Mouse (Mus musculus): Measurements from ENCODE around the gene Samm50.
"Not testable (repeated sequence)": the region's sequence is repeated elsewhere in the genome, so short reads cannot be mapped to it uniquely, and the experiment has no call there.

Samm50 gene

DNA sequence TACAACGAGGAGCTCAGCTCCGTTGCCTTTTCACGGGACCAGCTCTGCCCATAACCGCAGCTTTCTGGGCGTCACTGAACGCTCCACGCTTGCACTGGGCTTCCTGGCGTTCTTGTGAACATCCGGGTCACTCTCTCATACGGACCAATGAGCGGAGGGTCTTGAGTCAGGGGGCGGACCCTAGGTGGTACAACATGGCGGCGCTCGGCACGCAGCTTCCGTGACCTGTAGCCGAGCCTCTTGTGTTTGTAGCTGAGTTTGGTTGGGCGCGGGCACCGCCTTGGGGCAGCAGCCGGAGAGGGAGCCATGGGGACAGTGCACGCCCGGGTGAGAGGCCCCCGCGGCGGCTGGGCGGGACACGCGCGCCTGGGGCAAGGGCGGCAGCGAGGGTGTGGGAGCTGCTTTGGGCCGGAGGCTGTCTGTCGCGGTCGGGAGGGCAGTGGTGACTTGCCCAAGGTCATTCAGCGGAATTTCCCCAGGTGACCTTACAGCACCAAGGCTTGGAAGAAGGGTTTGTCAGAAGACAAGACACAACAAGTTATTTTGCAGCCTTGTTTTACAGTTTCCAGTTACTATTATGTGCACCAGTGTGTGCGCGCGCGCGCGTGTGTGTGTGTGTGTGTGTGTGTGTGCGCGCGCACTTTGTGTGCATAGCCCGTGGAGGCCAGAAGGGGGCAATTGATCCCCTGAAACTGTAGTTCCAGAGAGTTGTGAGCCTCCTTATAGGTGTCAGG lies at the start of gene Samm50:
Gene Samm50 (plus strand): TSS at position 184 of the 734 bp plus-strand sequence.
- peak; percentile 87 for DNase-seq

DNA sequence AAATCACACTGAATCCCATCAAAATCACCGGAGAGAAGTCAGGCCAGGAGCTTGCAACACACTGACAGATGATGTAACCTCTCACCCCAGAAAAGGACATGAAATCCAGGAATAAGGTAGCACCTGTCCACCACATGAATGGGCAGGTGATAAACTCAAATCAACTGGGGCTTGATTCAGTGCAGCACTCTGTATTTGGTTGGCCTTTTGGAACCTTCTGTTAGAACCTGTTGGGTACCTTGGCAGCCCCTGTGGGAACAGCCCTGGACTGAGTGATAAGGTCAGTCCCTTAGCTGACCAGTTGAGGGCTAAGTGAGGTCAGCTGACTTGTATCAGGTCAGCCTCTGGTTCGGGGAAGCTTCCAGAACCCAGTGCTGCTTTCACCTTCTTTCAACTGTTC lies 35.9 kb upstream of the Samm50 start:
- no peak for DNase-seq

DNA sequence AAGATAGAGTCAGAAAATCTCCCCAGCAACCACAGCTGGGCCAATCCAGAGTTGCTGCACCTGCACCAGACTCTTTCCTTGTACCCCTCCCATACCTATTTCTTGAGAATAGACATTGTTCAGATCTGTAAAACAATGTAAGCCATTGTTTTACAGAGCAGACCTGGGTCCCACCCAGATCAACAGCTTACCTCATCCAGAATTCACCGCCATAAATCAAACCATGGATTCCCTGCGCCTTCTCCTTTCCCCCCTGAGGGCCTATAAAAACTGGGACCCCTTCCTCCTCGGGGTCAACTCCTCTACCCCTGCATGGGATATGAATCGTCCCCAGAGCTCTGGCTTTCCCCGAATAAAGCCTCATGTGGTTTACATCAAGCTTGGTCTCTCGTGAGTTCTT lies 34.5 kb upstream of the Samm50 start:
- not testable (repeated sequence) for DNase-seq

DNA sequence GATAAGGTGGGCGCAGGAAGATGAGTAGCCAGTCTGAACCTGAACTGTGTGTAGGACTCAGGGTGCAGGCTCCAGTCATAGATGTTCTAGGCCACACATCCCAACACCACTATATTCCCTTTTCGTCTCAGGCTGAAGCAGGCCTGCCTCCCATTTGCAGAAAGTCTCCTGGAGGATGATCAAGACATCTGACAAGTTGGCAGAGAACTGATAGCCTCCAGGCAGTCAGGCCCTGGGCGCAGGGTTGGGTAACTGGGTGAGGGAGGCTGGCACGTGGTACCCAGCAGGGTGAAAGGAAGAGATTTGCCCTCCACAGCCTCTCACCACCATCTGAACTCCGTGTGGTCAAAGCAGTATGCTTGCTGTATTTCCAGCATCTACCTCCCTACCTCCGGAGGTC lies 30.2 kb upstream of the Samm50 start:
- no peak for DNase-seq

GRCm38 (mm10) chr15:84166818-84167217 lies 25.2 kb upstream of the Samm50 start:
- peak; percentile 21 for DNase-seq

GRCm38 (mm10) chr15:84167600-84167999 lies 24.4 kb upstream of the Samm50 start, which contains the start of gene Pnpla3:
Pnpla3 (plus strand) TSS chr15:84167837.
- DNase-seq = peak; percentile 97

DNA sequence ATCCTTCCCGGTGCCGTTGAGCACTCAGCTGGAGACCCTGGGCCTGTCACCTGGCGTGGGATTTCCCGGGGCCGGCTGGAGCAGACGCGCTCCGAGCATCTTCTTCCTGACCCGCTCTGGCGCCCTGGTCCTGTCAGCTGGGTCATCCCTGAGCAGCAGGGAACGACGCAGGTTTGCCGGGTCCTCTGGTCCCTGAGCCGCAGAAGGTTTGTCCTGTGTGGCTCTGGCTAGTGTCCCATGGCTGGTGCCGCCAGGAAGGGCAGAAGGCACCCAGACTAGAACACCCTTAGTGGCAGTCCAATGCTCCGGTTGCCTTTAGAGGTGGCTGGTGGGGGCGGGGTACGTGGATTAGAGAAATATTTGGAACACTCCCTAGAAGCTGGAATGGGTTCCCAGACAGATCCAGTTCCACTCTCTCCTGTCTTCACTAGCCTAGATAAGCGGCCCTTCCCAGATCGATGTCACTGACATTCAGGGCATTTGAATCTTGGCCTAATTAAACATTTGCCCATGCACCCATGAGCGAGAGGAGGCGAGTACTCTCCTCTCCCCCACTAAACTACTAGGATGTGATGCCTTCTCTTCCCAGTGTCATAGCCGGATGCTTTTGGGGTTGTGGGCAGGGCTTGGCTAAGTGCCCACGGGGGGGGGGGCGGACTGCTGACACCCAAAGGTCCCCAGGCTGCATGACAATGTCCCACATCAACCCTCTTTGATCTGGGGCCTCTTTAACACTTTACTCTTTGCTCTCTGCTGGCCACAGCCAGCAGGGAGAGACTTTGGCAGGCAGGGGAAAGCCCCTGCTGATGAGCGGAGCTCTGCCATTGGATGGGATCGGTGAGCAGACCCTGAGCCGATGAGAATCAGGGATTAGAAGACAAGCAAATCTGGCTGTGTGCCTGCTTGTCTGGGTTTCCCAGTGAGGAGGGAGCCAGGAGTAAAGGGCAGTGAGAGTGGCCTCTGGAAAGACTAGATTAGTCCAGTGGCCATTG lies 23.6 kb upstream of the Samm50 start:
- peak; percentile 60 for DNase-seq

DNA sequence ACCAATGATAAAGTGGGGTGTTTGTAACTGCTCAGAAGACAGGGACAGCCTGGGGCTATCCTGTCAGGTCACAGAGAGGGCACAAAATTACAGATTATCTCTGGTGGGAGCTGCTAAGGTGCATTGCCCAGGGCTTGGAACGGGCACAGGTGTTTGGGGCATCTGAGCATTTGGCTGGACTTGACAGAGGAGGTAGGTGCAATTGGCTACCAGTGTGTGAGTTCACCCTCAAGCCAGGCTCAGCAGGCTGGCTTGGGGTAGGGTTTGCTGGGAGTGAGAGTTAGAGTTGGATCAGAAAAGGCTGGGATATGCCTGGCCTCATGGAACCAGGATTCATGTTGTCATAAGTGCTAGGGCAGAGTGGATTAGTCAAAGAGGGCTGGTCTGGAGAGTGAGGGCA lies 22.5 kb upstream of the Samm50 start:
- DNase-seq = no peak

- DNase-seq = no peak
These were observed 20.9 kb upstream of the Samm50 start for GRCm38 (mm10) chr15:84171166-84171565.

DNA sequence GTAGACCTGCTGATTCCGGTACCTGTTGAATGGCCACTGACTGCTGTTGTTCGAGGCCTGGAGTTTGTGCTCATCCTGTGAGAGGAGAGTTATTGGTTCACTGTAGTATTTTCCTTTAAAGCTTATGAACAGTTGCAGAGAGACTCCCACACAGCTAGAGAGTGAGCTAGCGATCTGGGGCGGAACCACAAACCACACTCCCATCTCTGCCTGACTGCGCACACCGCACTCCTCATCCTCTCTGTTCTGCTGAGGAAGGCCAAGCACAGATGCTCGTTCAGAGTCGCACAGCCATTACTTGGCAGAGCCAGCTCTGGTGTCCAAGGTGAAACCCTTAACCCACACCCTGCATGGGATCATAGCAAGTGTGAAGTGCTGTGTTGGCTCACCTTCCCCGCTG lies 13.3 kb upstream of the Samm50 start:
- no peak for DNase-seq

- DNase-seq = no peak
These were observed 10.0 kb upstream of the Samm50 start for GRCm38 (mm10) chr15:84182000-84182399.

DNA sequence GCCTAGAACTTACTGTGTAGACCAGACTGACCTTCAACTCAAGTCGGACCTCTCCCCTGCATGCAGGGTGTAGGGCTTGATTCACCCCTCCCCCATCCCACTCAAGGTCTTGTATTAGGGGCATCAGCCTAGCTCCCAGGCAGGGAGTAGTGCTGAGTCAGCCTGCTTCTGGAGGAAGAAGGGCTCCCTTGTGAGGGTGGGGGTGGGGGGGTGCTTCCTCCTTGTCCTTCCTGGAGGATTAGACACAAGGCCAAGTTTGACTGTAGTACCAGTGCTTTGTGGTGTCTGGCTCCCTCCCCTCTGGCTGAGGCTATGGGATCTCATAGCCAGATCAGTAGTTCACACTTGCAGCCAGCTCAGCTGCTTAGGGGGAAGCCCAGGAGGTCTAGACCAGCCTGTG lies 8.1 kb upstream of the Samm50 start:
- DNase-seq = no peak

DNA sequence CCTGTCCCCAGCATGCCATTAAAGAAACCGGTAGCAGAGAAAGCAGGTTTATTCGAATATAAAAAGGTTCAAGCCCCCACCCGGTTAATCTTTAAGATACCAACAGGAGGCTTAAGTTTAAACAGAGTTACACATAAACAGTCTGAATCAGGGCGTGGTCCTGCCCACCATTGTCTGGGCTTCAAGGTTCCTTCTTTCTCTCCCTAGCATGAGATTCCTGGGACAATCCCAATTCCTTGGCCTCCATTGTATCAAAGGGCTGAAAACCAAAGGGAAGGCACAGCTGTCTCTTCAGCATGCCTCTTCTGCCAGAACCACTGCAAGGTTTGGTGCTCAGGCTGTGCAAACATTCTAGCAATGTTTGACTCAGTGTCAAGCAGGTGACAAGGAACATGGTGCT lies 5.8 kb upstream of the Samm50 start:
- no peak for DNase-seq

DNA sequence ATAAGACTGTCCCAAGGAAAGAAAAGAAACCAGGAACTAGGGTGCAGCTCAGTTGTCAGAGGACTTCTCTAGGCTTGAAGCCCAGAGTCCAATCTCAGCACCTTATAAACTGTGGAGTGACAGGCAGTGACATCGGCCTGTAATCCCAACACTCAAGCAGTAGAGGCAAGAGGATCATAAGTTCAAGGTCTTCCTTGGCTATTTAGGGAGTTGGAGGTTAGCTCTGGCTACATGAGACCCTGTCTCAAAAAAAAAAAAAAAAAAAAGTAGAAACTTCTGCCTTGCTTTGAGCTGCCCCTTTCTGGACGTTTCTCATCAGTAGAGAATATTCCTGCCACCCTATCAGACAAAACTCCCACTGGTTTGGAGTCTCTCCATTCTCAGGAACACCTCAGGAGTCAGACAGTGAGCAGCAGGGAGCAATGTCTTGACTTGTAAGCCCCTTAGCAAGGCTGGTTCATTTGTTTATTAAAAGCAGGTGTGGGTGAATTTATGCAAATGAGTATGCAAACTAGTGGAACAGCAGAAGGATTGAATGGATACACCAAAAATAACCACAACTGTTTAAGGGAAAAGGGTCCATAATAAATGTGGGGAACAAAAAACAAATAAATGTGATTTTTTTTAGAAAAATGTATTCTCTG lies 3.0 kb upstream of the Samm50 start:
- no peak for DNase-seq

DNA sequence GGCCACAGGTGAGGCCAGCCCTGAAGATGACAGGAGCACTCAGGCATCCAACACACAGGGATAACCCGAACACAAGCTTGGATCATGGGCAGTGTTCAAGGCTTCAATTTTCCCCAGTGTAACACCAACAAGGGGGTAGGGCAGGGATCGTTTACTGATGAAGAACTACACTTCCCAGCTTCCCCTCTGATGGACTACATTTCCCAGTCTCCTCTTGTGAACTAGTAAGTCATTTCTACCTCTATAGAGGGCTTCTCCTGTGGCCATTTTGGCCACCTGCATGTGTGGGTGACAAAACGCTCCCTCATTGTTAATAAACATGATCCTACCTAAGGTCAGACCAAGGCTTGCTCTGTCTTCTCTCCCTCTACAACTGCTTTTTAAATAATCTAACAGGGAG lies 2.2 kb upstream of the Samm50 start:
- no peak for DNase-seq

DNA sequence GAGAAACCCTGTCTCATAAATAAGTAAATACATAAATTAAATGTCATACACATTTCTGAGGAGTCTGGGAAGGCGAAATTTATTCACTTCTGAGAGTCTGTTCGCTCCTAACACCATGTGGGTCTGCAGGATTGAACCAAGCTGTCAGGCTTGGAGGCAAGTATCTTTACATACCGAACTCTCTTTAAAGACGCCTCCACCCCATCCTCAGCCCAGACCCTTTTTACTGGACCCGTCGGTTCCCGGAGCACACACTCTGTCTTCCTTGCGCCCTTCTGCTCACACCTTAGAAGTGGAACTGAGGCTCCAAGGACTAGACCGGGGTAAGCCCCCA lies 350 bp upstream of the Samm50 start:
- no peak for DNase-seq

GRCm38 (mm10) chr15:84196486-84197165 lies 4.6 kb downstream of the Samm50 start:
- DNase-seq = no peak

DNA sequence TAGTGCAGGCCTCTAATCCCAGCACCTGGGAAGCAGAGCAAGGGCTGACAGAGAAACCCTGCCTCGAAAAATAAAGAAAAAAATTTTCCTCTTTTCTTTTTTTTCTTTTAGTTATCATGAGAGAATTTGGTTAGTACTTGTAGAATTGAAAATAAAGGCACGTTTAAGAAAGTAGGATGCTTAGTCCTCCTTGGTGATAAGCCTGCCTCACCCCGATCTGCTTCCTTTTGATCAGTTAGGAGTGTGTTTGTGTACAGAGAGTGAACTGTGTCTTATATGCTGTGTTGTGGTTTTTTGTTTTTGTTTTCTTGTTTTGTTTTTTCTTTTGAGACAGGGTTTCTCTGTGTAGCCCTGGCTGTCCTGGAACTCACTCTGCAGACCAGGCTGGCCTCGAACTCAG lies 15.3 kb downstream of the Samm50 start:
- DNase-seq = no peak

DNA sequence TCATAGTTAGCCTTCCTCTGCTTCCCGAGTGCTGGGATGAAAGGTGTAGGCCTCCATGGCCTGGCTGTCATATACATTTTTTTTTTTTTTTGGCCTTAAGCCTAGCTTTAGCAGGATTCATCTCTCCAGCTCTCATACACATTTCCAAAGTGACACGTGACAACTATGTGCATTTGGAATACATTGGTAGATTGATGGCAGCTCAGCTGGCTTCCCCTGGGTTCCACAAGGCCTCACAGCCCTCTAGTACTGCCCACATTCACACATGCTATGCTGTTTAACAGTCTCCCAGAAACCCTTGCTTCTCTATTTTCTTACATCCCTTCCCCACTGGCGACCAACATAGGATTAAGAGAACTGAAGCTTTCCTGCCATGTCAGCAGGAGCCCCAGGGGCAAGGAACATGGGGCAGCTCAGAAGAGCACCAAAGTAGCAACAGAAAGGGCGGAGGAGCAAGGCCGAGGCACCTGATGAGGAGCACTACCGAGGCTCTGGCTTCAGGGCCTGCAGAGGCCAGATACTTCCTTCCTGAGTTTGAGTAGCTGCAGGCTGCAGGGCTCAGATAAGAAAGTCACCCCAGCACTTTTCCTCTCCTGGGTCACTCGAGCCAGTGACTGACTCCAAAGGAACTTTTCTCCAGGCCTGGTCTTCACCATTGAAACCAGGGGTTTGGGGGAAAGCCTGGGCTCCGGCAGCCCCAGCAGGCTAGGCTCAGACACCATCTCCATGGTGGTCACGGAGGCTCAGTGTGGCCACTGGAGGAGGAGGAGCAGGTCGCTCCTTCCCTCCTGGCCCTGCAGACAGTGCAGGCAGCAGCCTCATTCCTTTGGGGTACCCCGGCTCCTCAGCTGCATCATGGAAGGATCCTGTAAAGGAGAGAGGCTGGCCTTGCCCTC lies 17.7 kb downstream of the Samm50 start:
- no peak for DNase-seq

GRCm38 (mm10) chr15:84210461-84210860 lies 18.4 kb downstream of the Samm50 start:
- DNase-seq = no peak

- no peak for DNase-seq
These were observed 18.9 kb downstream of the Samm50 start for GRCm38 (mm10) chr15:84210941-84211340.

DNA sequence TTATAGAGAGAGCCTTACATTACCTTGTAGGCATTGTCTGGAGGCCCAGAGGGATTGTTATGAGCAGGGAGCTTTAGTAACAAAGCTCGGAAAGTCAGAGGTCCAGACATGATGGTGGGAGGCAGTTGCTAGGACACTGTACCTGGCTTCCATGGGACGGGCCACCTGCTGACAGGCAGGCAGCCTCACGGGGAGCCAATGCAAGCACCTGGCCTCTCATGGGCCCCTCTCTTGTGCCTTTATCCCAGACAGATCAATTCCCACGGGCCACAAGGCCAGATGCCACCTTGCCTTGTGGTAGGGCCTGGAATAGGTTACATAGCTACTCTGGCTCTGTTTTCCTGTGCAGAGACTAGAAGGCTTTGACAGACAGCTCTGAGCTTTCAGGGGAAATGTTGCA lies 19.5 kb downstream of the Samm50 start:
- DNase-seq = no peak
